Mouse (Mus musculus) MEL (cell line): ENCODE results near the gene Ggcx. TPM values are rescaled to one million over a fixed set of nuclear protein-coding genes. Genes with fewer than 3 reads are reported as not detected.
A peak's percentile ranks its signal among the peaks of the same experiment; 100 is the strongest.

Source experiments
- DNase-seq: peaks from one replicate; pipeline ENCODE4 v3.0.0; 2011; ENCODE audit warnings: low read depth, low spot score
- H3K27ac ChIP-seq: 2 replicates; pipeline ENCODE4 v1.5.1; 2012; ENCODE audit warnings: low read depth, mild to moderate bottlenecking, control low read depth, low read length, moderate library complexity; ENCODE audit not compliant: control insufficient read depth
- H3K27me3 ChIP-seq, 2 experiments: fragments of 150-350 bp in 1 of 2; sonication (generic) in 1 of 2; 2 replicates each; pipeline ENCODE4 v1.6.1; 2012; ENCODE audit warnings: low read length in 2 of 2, mild to moderate bottlenecking in 2 of 2, improper control_type of control experiment in 1 of 2, moderate library complexity in 1 of 2; ENCODE audit not compliant: insufficient read depth in 2 of 2, control insufficient read depth in 1 of 2
- H3K36me3 ChIP-seq, 2 experiments: 2 replicates each; pipeline ENCODE4 v1.6.1; 2012 to 2014; ENCODE audit warnings: low read length in 2 of 2, improper control_type of control experiment in 1 of 2, inconsistent platforms in 1 of 2, mild to moderate bottlenecking in 1 of 2; ENCODE audit not compliant: insufficient read depth in 2 of 2, control insufficient read depth in 1 of 2
- H3K4me1 ChIP-seq, 2 experiments: fragments of 150-350 bp in 1 of 2; sonication (generic) in 1 of 2; 2 replicates each; pipeline ENCODE4 v1.6.1; 2012; ENCODE audit warnings: low read length in 2 of 2, improper control_type of control experiment in 1 of 2, mild to moderate bottlenecking in 1 of 2; ENCODE audit not compliant: insufficient read depth in 2 of 2, control insufficient read depth in 1 of 2
- H3K4me3 ChIP-seq, 2 experiments: fragments of 150-350 bp in 1 of 2; sonication (generic) in 1 of 2; 2 replicates each; pipeline ENCODE4 v1.5.1; 2012; ENCODE audit warnings: low read depth in 2 of 2, low read length in 2 of 2, mild to moderate bottlenecking in 2 of 2, moderate library complexity in 2 of 2, control low read depth in 1 of 2, improper control_type of control experiment in 1 of 2; ENCODE audit not compliant: control insufficient read depth in 1 of 2, insufficient read depth in 1 of 2
- H3K79me2 ChIP-seq: 2 replicates; pipeline ENCODE4 v1.6.1; 2012; ENCODE audit warnings: mild to moderate bottlenecking, low read length, moderate library complexity; ENCODE audit not compliant: control insufficient read depth, poor library complexity, insufficient read depth
- H3K9ac ChIP-seq: 2 replicates; pipeline ENCODE4 v1.6.1; 2012; ENCODE audit warnings: low read depth, mild to moderate bottlenecking, control low read depth, low read length, moderate library complexity; ENCODE audit not compliant: control insufficient read depth, poor library complexity, severe bottlenecking
- H3K9me3 ChIP-seq: fragments of 150-350 bp; sonication (generic); replicated peaks from 2 replicates; pipeline ENCODE4 v1.6.1; 2012; ENCODE audit warnings: mild to moderate bottlenecking, low read length, improper control_type of control experiment, moderate library complexity; ENCODE audit not compliant: insufficient read depth
- CHD1 ChIP-seq: IDR thresholded peaks from 2 replicates; pipeline ENCODE4 v1.6.1; 2012; ENCODE audit warnings: low read depth, mild to moderate bottlenecking, inconsistent platforms, low read length, improper control_type of control experiment
- CTCF ChIP-seq, 3 experiments: IDR thresholded peaks in 2 of 3; conservative IDR thresholded peaks in 1 of 3; 2 replicates each; pipeline ENCODE4 v1.5.1; 2011 to 2012; ENCODE audit warnings: low read length in 3 of 3, low read depth in 2 of 3, mild to moderate bottlenecking in 2 of 3, improper control_type of control experiment in 1 of 3, inconsistent platforms in 1 of 3, mixed read lengths in 1 of 3, moderate library complexity in 1 of 3; ENCODE audit not compliant: control insufficient read depth in 1 of 3, insufficient read depth in 1 of 3, poor library complexity in 1 of 3, severe bottlenecking in 1 of 3
- GATA1 ChIP-seq: IDR thresholded peaks from 2 replicates; pipeline ENCODE4 v1.6.1; 2011; ENCODE audit warnings: low read depth, low read length, improper control_type of control experiment
- KAT2A ChIP-seq: conservative IDR thresholded peaks from 2 replicates; pipeline ENCODE4 v1.6.1; 2012; ENCODE audit warnings: low read depth, low read length, improper control_type of control experiment, inconsistent platforms
- MAZ ChIP-seq: IDR thresholded peaks from 2 replicates; pipeline ENCODE4 v1.6.1; 2012; ENCODE audit warnings: low read depth, mild to moderate bottlenecking, inconsistent platforms, low read length, improper control_type of control experiment
- MXI1 ChIP-seq: IDR thresholded peaks from 2 replicates; pipeline ENCODE4 v1.6.1; 2011; ENCODE audit warnings: mild to moderate bottlenecking, low read depth, low read length, improper control_type of control experiment
- MYC ChIP-seq: IDR thresholded peaks from 2 replicates; pipeline ENCODE4 v1.6.1; 2011; ENCODE audit warnings: low read depth, mild to moderate bottlenecking, low read length, improper control_type of control experiment, moderate library complexity
- NELFE ChIP-seq: IDR thresholded peaks from 2 replicates; pipeline ENCODE4 v1.6.1; 2011; ENCODE audit warnings: low read depth, low read length, improper control_type of control experiment
- POLR2AphosphoS5 ChIP-seq: IDR thresholded peaks from 2 replicates; pipeline ENCODE4 v1.6.1; 2012; ENCODE audit warnings: low read depth, borderline replicate concordance, mild to moderate bottlenecking, inconsistent platforms, low read length, moderate library complexity, mixed read lengths
- RAD21 ChIP-seq: IDR thresholded peaks from 2 replicates; pipeline ENCODE4 v1.6.1; 2011; ENCODE audit warnings: mild to moderate bottlenecking, low read depth, low read length, improper control_type of control experiment
- SMC3 ChIP-seq: IDR thresholded peaks from 2 replicates; pipeline ENCODE4 v1.6.1; 2011; ENCODE audit warnings: low read depth, low read length, improper control_type of control experiment
- ZC3H11A ChIP-seq: IDR thresholded peaks from 2 replicates; pipeline ENCODE4 v1.6.1; 2012; ENCODE audit warnings: low read depth, mild to moderate bottlenecking, inconsistent platforms, low read length, improper control_type of control experiment
- ZNF384 ChIP-seq: IDR thresholded peaks from 2 replicates; pipeline ENCODE4 v1.6.1; 2012; ENCODE audit warnings: low read depth, mild to moderate bottlenecking, inconsistent platforms, low read length, improper control_type of control experiment
- polyA plus RNA-seq, 2 experiments: library from polyadenylated mRNA; stranded (reverse) in 1 of 2; unstranded in 1 of 2; fragments of >175 nt in 1 of 2; fragments of >200 nt in 1 of 2; gene quantifications; 2 replicates each; pipeline versions ENCODE4 v1.2.1 to v1.2.4; 2012; ENCODE audit warnings: low replicate concordance in 2 of 2, low read depth in 1 of 2; ENCODE audit not compliant: insufficient read length in 2 of 2, insufficient read depth in 1 of 2, missing spikeins in 1 of 2
- total RNA-seq: library from RNA; depleted of rRNA; stranded (reverse); fragments of 300-350 nt; gene quantifications from 2 replicates; pipeline ENCODE4 v1.2.3, GENCODE M21; 2012

Ggcx gene
- total and polyA plus RNA-seq, 3 experiments: 5.2 to 5.4 TPM; not detected in 1

DNA sequence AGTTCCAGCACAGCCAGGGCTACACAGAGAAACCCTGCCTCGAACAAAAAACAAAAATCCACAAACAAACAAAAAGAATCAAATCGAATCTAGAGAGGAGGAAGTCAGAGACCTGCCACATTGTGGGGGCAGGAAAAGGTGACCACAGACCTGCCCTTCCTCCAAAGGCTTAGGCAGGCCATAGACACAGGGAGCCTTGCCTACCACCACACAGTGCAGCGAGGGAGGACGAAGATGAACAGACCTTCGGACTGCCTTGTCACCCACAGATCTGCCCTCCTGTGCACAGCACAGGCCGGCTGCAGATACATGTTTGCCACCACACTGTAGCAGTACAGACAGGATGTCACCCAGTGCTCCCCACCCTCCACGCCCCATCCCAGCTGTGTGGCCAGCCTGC, 3.6 kb upstream of the Ggcx start:
- Histone ChIP-seq H3K79me2 (peaks cover 8% of the 10 kb centered on the region), H3K9ac (no peak overlapping the region), H3K9me3 (no peaks in the 10 kb centered on the region), H3K36me3 (peaks cover 0 to 9% of the 10 kb centered on the region in 2 experiments; a peak in 2 of 4 replicates), H3K4me1 (peaks cover 2 to 5% of the 10 kb centered on the region in 2 experiments; a peak in 3 of 4 replicates), H3K27me3 (no peaks in the 10 kb centered on the region), H3K4me3 (no peak overlapping the region), H3K27ac (no peak overlapping the region)
- DNase-seq: no peak
- TF ChIP-seq POLR2AphosphoS5 (peak; percentile 48; the same call in 1 of the 2 replicates), CHD1 (no peak)

DNA sequence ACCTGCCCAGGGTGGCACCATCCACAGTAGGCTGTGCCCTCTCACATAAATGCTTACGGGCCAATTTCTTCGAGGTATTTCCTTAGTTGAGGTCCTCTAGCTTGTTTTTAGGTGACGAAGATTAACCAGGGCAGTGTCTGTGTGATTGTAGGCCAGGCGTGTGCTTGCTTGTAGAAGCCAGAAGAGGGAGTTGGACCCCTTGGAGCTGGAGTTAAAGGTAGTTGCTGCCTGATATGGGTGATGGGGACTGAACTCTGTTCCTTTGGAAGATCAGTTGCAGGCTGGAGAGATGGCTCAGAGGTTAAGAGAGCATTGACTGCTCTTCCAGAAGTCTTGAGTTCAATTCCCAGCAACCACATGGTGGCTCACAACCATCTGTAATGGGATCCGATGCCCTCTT, 1.1 kb downstream of the Ggcx start:
- peak; percentile 49 for DNase-seq
- Histone ChIP-seq H3K4me1 (peaks cover 2 to 5% of the 10 kb centered on the region in 2 experiments; a peak in 3 of 4 replicates), H3K4me3 (peak overlapping the region; percentile 85 to 100; a peak in 3 of 4 replicates), H3K27me3 (no peaks in the 10 kb centered on the region), H3K9ac (peak overlapping the region; percentile 37), H3K9me3 (no peaks in the 10 kb centered on the region), H3K36me3 (peaks cover 0 to 7% of the 10 kb centered on the region in 2 experiments; a peak in 2 of 4 replicates), H3K27ac (no peak overlapping the region), H3K79me2 (peaks cover 12% of the 10 kb centered on the region)
- TF ChIP-seq MXI1 (0 out of 2 replicates have a peak, but pooled peaks have one; percentile 30), MYC (no peak), SMC3 (peak; percentile 38), RAD21 (peak; percentile 12), CTCF (IDR thresholded peaks at IDR 0.05 in 2 of 3, conservative IDR thresholded peaks at IDR 0.05 in 1 of 3; ENCODE audit: control insufficient read depth in 1 of 3, insufficient read depth in 1 of 3, low read depth in 2 of 3, low read length in 3 of 3, poor library complexity in 1 of 3, severe bottlenecking in 1 of 3) (peak in 1 of 3 experiments; percentile 34; a peak in 3 of 6 replicates), ZC3H11A (no peak)

DNA sequence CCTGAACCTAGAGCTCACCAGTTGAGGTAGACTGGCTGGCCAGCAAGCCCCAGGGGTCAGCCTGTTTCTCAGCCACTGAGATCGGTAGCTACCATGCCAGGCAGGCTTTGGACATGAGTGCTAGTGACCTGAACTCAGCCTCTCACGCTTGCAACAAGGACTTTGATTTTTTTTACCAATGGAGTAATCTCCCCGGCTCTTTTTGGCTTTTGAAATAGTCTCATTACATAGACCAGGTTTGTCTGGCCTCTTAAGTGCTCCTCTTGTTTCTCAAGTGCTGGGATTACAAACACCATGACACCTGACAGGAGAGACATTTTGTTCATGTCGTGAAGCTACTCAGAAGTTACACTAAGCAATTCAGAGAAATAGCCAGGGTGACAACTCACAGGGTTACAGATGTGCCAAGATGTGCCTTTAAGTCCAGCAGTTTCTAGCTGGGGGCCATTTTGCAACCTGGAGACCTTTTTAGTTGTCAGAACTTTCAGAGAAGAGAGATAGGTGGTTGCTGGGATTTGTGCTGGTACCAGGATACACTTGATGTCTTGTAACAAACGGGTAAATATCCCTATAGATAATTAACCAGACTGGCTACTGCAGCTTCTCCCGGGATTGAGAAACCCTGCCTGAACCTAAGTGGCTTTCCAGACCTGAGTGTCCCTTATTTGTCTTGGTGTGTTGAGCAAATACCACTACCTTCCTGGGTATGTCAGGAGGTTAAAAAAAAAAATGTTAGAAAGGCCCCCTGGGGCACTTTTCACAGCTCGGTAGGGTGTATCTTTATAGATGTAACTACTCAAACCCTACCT, 2.1 kb downstream of the Ggcx start:
- Histone ChIP-seq H3K4me3 (no peak overlapping the region), H3K9me3 (no peaks in the 10 kb centered on the region), H3K4me1 (peaks cover 2 to 5% of the 10 kb centered on the region in 2 experiments; a peak in 3 of 4 replicates), H3K79me2 (peaks cover 12% of the 10 kb centered on the region), H3K9ac (no peak overlapping the region), H3K27me3 (no peaks in the 10 kb centered on the region), H3K27ac (no peak overlapping the region), H3K36me3 (peaks cover 0 to 7% of the 10 kb centered on the region in 2 experiments; a peak in 2 of 4 replicates)
- no peak for TF ChIP-seq MAZ
- TF ChIP-seq GATA1: no peak
- TF ChIP-seq NELFE: no peak
- no peak for TF ChIP-seq KAT2A
- TF ChIP-seq CTCF (IDR thresholded peaks at IDR 0.05 in 2 of 3, conservative IDR thresholded peaks at IDR 0.05 in 1 of 3; ENCODE audit: control insufficient read depth in 1 of 3, insufficient read depth in 1 of 3, low read depth in 2 of 3, low read length in 3 of 3, poor library complexity in 1 of 3, severe bottlenecking in 1 of 3): no peak
- TF ChIP-seq ZC3H11A: no peak
- TF ChIP-seq ZNF384: no peak
- DNase-seq: no peak
